Mouse (Mus musculus): ENCODE measurements around the gene Foxp1. TPM values are rescaled to one million over a fixed set of nuclear protein-coding genes. Genes with fewer than 3 reads are reported as not detected.

Foxp1 gene
- polyA plus RNA-seq, 1 experiment from 2014 or later, result 77.4 TPM

DNA sequence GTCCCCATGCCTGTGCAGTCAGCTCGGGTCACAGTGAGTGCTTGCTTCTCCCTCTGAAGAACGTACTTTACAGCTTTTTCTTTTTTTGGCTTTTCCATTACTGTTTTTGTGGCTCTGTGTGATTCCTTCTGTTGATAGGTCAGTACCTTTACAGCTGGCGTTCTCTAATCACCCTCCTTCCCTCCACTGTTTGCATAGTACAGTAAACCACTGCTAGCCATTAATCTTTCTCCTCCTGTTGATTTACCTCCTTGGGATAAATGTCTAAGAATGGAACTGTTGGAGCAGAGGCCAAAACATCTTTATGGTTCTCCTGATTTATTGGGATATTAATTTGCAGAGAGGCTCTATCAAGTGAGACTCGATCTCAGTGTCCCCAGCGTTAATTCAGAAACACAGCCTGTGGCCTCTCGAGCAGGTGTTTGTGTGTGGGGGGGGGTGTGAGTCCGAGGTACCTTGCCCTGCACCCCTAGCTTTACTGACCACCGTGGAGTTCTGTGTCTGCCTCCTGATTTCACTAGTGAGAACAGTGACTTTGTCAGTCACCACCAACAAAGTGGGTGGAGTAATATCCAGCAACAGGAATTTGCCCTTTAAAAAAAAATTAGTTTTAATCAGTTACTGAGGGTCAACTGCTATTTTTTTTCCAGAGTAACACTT is 590.5 kb downstream of the Foxp1 start:
- 48% methylated on average over 8 of the region's 8 CpGs for WGBS
- no peak overlapping the region for H3K4me3 ChIP-seq (replicated peaks)
- H3K9ac ChIP-seq (replicated peaks), result no peak overlapping the region
- H3K27ac ChIP-seq, result no peak overlapping the region
- H3K4me1 ChIP-seq (replicated peaks), result peaks cover 29% of the 10 kb centered on the region
- H3K9me3 ChIP-seq, result no peaks in the 10 kb centered on the region
- ATAC-seq (ENCODE audit: insufficient number of reproducible peaks, insufficient read depth, low FRiP score, low TSS enrichment, low read depth), result no peak
- H3K4me2 ChIP-seq, result no peak overlapping the region
- peaks cover 42% of the 10 kb centered on the region for H3K36me3 ChIP-seq
- peaks cover 6% of the 10 kb centered on the region; the same call in 1 of the 2 replicates for H3K27me3 ChIP-seq

- 82% methylated on average over 15 of the region's 15 CpGs for WGBS
- Histone ChIP-seq H3K4me3 (replicated peaks) (no peak overlapping the region), H3K9ac (replicated peaks) (no peak overlapping the region), H3K27me3 (peaks cover 3% of the 10 kb centered on the region; the same call in 1 of the 2 replicates), H3K4me1 (replicated peaks) (peaks cover 29% of the 10 kb centered on the region), H3K36me3 (peaks cover 39% of the 10 kb centered on the region), H3K4me2 (no peak overlapping the region), H3K27ac (no peak overlapping the region), H3K9me3 (no peaks in the 10 kb centered on the region)
- no peak for ATAC-seq (ENCODE audit: insufficient number of reproducible peaks, insufficient read depth, low FRiP score, low TSS enrichment, low read depth)
These were observed 591.7 kb downstream of the Foxp1 start for GRCm38 (mm10) chr6:98930652-98931300.

GRCm38 (mm10) chr6:98928365-98928764 is 594.2 kb downstream of the Foxp1 start:
- Histone ChIP-seq H3K9ac (replicated peaks) (no peak overlapping the region), H3K9me3 (no peaks in the 10 kb centered on the region), H3K36me3 (peaks cover 24% of the 10 kb centered on the region), H3K27ac (no peak overlapping the region), H3K27me3 (no peaks in the 10 kb centered on the region), H3K4me3 (replicated peaks) (no peak overlapping the region), H3K4me1 (replicated peaks) (peaks cover 13% of the 10 kb centered on the region), H3K4me2 (no peak overlapping the region)
- no peak for ATAC-seq (ENCODE audit: insufficient number of reproducible peaks, insufficient read depth, low FRiP score, low TSS enrichment, low read depth)
- 83% methylated on average over 8 of the region's 8 CpGs for WGBS

DNA sequence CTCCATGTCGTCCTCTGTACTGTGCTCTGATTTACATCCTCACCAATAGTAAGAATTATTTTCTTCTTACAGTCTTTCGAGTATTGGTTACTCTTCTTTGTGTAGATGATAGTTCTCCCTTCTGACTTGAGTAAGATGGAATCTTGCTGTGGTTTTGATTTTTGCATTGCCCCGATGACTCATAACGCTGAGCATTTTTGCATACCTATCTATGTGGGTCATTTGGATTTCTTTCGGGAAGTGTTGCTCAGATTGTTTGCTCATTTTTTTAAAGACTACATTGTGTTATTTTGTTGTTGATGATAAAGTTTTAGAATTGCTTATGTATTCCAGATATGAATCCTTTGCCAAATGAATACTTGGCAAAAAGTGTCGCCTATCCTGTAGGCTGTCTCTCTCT is 621.3 kb downstream of the Foxp1 start:
- no peaks in the 10 kb centered on the region for H3K36me3 ChIP-seq
- H3K27ac ChIP-seq, result no peak overlapping the region
- no peaks in the 10 kb centered on the region for H3K9me3 ChIP-seq
- no peaks in the 10 kb centered on the region for H3K4me1 ChIP-seq (replicated peaks)
- no peak for ATAC-seq (ENCODE audit: insufficient number of reproducible peaks, insufficient read depth, low FRiP score, low TSS enrichment, low read depth)
- no peak overlapping the region for H3K4me2 ChIP-seq
- H3K4me3 ChIP-seq (replicated peaks), result no peak overlapping the region
- H3K9ac ChIP-seq (replicated peaks), result no peak overlapping the region
- WGBS, result 91% methylated on average over 6 of the region's 6 CpGs
- no peaks in the 10 kb centered on the region for H3K27me3 ChIP-seq

DNA sequence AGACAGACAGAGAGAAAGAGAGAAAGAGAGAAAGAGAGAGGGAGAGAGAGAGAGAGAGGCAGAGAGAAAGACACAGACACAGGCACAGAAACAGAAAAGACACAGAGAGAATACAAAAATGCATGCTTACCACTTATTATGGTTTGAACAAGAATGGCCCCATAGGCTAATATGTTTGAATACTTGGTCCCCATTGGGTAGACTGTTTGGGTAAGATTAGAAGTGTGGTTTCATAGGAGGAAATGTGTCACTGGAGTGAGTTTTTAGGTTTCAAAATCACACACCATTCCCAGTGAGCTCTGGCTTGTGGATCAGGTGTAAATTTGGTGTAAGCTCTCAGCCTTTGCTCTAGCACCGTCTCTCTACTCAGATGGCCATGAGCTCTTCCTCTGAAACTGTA is 644.3 kb downstream of the Foxp1 start:
- WGBS, result 65% methylated on average over 1 of the region's 1 CpGs
- Histone ChIP-seq H3K9ac (replicated peaks) (no peak overlapping the region), H3K4me1 (replicated peaks) (no peaks in the 10 kb centered on the region; the same call in 1 of the 2 replicates), H3K27ac (no peak overlapping the region), H3K27me3 (no peaks in the 10 kb centered on the region), H3K4me3 (replicated peaks) (no peak overlapping the region), H3K9me3 (no peaks in the 10 kb centered on the region), H3K4me2 (no peak overlapping the region), H3K36me3 (no peaks in the 10 kb centered on the region)
- no peak for ATAC-seq (ENCODE audit: insufficient number of reproducible peaks, insufficient read depth, low FRiP score, low TSS enrichment, low read depth)

DNA sequence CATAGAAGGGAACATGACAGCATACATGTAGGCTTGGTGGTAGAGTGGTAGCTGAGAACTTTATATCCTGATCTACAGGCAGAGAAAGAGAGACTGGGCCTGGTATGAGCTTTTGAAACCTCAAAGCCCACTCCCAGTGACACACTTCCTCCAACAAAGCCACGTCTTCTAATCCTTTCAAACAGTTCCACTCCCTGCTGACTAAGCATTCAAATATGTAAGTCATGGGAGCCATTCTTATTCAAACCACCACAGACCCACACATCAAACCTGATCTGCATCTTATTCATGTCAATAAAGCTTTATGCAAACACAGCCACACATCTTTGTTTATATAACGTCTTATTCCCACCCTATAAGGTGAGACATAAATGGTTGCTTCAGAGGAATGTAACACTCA is 646.1 kb downstream of the Foxp1 start:
- Histone ChIP-seq H3K27me3 (no peaks in the 10 kb centered on the region), H3K9me3 (no peaks in the 10 kb centered on the region), H3K4me1 (replicated peaks) (no peaks in the 10 kb centered on the region; the same call in 1 of the 2 replicates), H3K27ac (no peak overlapping the region), H3K4me3 (replicated peaks) (no peak overlapping the region), H3K36me3 (no peaks in the 10 kb centered on the region), H3K9ac (replicated peaks) (no peak overlapping the region), H3K4me2 (no peak overlapping the region)
- 82% methylated on average over 2 of the region's 2 CpGs for WGBS
- ATAC-seq (ENCODE audit: insufficient number of reproducible peaks, insufficient read depth, low FRiP score, low TSS enrichment, low read depth), result no peak

Small RNAs within 50 kb of the gene (microRNA-seq; reads per million reads assigned to microRNA genes)
- gene Gm22328 (not detected), gene Gm49348 (not detected)

Other genes with a start within 250 kb of the Foxp1 start
- gene Eif4e3, start 144.1 kb upstream of the Foxp1 start, polyA plus RNA-seq (2016; fragmentation: Nextera tagmentation; extraction: Ambion mirVana), result 19.8 and 20.4 TPM in 2 replicates
- 5.9 and 7.6 TPM in 2 replicates for gene Gm20696, start 144.1 kb upstream of the Foxp1 start, polyA plus RNA-seq (2016; fragmentation: Nextera tagmentation; extraction: Ambion mirVana)
- gene Gpr27, start 170.0 kb upstream of the Foxp1 start, polyA plus RNA-seq (2016; fragmentation: Nextera tagmentation; extraction: Ambion mirVana), result 4.5 and 6.7 TPM in 2 replicates
- 0.65 and 0.72 TPM in 2 replicates for gene Prok2, start 203.7 kb upstream of the Foxp1 start, polyA plus RNA-seq (2016; fragmentation: Nextera tagmentation; extraction: Ambion mirVana)

Data from limb, embryonic 12.5 days (tissue).